In the genomic region with DNA sequence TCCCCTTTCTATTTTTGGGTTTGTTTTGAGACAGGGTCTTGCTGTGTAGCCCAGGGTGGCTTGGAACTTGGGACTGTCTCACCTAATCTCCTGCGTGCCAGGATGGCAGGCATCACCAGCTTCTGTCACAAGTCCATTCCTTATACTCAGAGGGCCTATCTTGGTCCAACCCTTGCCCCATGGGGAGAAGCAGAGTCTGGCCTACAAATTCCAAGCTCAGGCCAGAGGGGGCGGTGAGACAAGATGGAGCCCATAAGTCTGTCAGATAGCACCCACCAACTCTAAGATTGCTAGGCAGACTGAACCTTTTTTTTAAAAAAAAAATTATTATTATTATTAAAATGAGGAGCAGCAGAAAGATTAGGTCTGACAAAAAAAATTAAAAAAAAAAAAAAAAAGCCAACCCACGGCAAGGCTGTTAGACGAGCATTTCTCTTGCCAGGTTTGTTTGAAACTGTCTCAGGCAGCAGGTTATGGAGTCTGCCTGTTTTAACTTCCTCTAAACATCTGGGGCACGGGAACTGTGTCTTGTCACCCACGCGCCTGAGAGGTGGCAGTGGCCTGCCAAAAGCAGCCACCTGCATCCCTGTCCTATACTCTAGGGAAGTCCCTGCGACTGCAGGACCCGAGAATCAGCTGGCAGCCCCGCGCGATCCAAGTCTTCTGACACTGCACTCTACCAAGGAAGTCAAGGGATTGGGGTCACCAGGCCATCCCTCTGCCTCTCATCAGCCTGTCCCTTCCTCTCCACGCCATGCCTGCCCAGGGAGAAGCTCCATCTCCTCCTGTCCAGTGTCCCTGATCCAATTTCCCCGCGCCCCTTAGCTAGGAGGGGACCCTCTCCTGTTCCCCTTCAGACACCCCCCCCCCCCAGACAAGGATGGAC, we compare ENCODE assay signal across 8 mouse cellular contexts. TPM values are rescaled to one million over a fixed set of nuclear protein-coding genes. Genes with fewer than 3 reads are reported as not detected.
DNase-seq lines count a peak whose midpoint lies in the region; ATAC-seq and TF ChIP-seq lines count a peak whose summit lies in the region.

No protein-coding gene starts in this region.

- H3K4me2 ChIP-seq in heart, postnatal 0 days (ENCODE audit: low read depth, low read length), result peak overlapping the region; percentile 69

- WGBS in heart, postnatal 0 days, result 14% methylated on average over 15 of the region's 15 CpGs

- peak overlapping the region; percentile 44 for H3K9ac ChIP-seq in heart, postnatal 0 days (replicated peaks; ENCODE audit: low read depth, low read length)

- peak overlapping the region; percentile 64; the same call in 1 of the 2 replicates for H3K27ac ChIP-seq in heart, postnatal 0 days (ENCODE audit: low read depth)

- no peaks in the 10 kb centered on the region for H3K36me3 ChIP-seq in heart, postnatal 0 days (replicated peaks; ENCODE audit: control insufficient read depth, insufficient read depth, low read length)

- peak; percentile 70 for DNase-seq in CD4-positive helper T cell, adult 2 months (ENCODE audit: low read depth, low spot score)
- DNase-seq in MN1 (ENCODE audit: low spot score), result peak; percentile 77
- peak; percentile 56 for DNase-seq in embryo, embryonic 10 days (ENCODE audit: low spot score)
- peak; percentile 18 for DNase-seq in heart, postnatal 0 days (ENCODE audit: low spot score)
- DNase-seq in layer of hippocampus, postnatal 14 days (ENCODE audit: low spot score in 2 of 2), result peak; percentile 60 to 61
- DNase-seq in lung, postnatal 36 days, result peak; percentile 58
- DNase-seq in right cerebral cortex, postnatal 25 days, result peak; percentile 56
- no peak for DNase-seq in urinary bladder, postnatal 14 days (ENCODE audit: low spot score)

- 0 out of 2 replicates have a peak, but pooled peaks cover 4% of the 10 kb centered on the region for H3K9me3 ChIP-seq in heart, postnatal 0 days (replicated peaks; ENCODE audit: control insufficient read depth, low read length)

- TF ChIP-seq CTCF in heart, postnatal 0 days (IDR thresholded peaks at IDR 0.05; ENCODE audit: low read depth), result no peak

- H3K4me3 ChIP-seq in heart, postnatal 0 days (ENCODE audit: low read depth, low read length), result peak overlapping the region; percentile 54

- ATAC-seq in heart, postnatal 0 days (ENCODE audit: insufficient read depth, low read depth), result peak; percentile 21

- peaks cover 12% of the 10 kb centered on the region; the same call in 1 of the 2 replicates for H3K4me1 ChIP-seq in heart, postnatal 0 days (ENCODE audit: control insufficient read depth, insufficient read depth)

- no peak for TF ChIP-seq EP300 in heart, postnatal 0 days (IDR thresholded peaks at IDR 0.05; ENCODE audit: low read depth)

- peaks cover 3% of the 10 kb centered on the region; the same call in 1 of the 2 replicates for H3K27me3 ChIP-seq in heart, postnatal 0 days (ENCODE audit: control insufficient read depth, insufficient read depth, low read length)

RNA-seq across cellular contexts. Expression of a gene that starts 0.6 kb away (rescaled TPM):
- 0.69 and 6.0 TPM in 2 replicates for total RNA-seq in heart, postnatal 0 days (2014; rRNA removed; ENCODE audit: low replicate concordance)
- polyA plus RNA-seq in heart, postnatal 0 days (2015; fragmentation: Nextera tagmentation; extraction: Ambion mirVana), result 1.1 and 1.2 TPM in 2 replicates
- 100 to 1,000 TPM; 124 to 127 TPM for total RNA-seq in layer of hippocampus, postnatal 14 days (2021)

RNA-seq across cellular contexts. Expression of a gene that starts 28.9 kb away (rescaled TPM):
- total RNA-seq in heart, postnatal 0 days (2014; rRNA removed; ENCODE audit: low replicate concordance), result 1.7 and 8.4 TPM in 2 replicates
- 32.7 and 34.0 TPM in 2 replicates for polyA plus RNA-seq in heart, postnatal 0 days (2015; fragmentation: Nextera tagmentation; extraction: Ambion mirVana)
- total RNA-seq in layer of hippocampus, postnatal 14 days (2021), result 10 to 100 TPM; 39.9 to 41.5 TPM

RNA-seq across cellular contexts. Expression of a gene that starts 33.9 kb away (rescaled TPM):
- 9.4 and 11.4 TPM in 2 replicates for total RNA-seq in heart, postnatal 0 days (2014; rRNA removed; ENCODE audit: low replicate concordance)
- polyA plus RNA-seq in heart, postnatal 0 days (2015; fragmentation: Nextera tagmentation; extraction: Ambion mirVana), result 7.9 and 8.0 TPM in 2 replicates
- total RNA-seq in layer of hippocampus, postnatal 14 days (2021), result 1 to 10 TPM; 8.4 to 10.0 TPM

RNA-seq across cellular contexts. Expression of a gene that starts 34.0 kb away (rescaled TPM):
- total RNA-seq in heart, postnatal 0 days (2014; rRNA removed; ENCODE audit: low replicate concordance), result 20.9 and 23.1 TPM in 2 replicates
- polyA plus RNA-seq in heart, postnatal 0 days (2015; fragmentation: Nextera tagmentation; extraction: Ambion mirVana), result 9.4 and 10.0 TPM in 2 replicates
- 10 to 100 TPM; 15.1 to 18.5 TPM for total RNA-seq in layer of hippocampus, postnatal 14 days (2021)

RNA-seq across cellular contexts. Expression of a gene that starts 53.4 kb away (rescaled TPM):
- total RNA-seq in heart, postnatal 0 days (2014; rRNA removed; ENCODE audit: low replicate concordance), result 59.8 and 121 TPM in 2 replicates
- polyA plus RNA-seq in heart, postnatal 0 days (2015; fragmentation: Nextera tagmentation; extraction: Ambion mirVana), result 145 and 155 TPM in 2 replicates
- 10 to 100 TPM; 73.6 to 82.2 TPM for total RNA-seq in layer of hippocampus, postnatal 14 days (2021)

Comparison
In these comparisons a context has a peak if more than half of its experiments do, and no peak if none do; other contexts are left out.
1. RNA of a gene that starts 0.6 kb away (total RNA-seq): 124 to 127 TPM in layer of hippocampus, postnatal 14 days; 0.69 to 6.0 TPM in heart, postnatal 0 days; every median in the first group is over 10 times any median in the second.